Mouse (Mus musculus) CH12.LX (cell line): ENCODE data around the gene Spns3.

Experiments
- CTCF ChIP-seq, 2 experiments: IDR thresholded peaks in 1 of 2; conservative IDR thresholded peaks in 1 of 2; 2 replicates each; pipeline ENCODE4 v1.5.1; 2011 to 2012; ENCODE audit warnings: low read depth in 2 of 2, low read length in 2 of 2, improper control_type of control experiment in 1 of 2, inconsistent platforms in 1 of 2, mild to moderate bottlenecking in 1 of 2, moderate library complexity in 1 of 2
- MAX ChIP-seq: IDR thresholded peaks from 2 replicates; pipeline ENCODE4 v1.6.1; 2011; ENCODE audit warnings: low read length, improper control_type of control experiment
- PAX5 ChIP-seq: IDR thresholded peaks from 2 replicates; pipeline ENCODE4 v1.6.1; 2012; ENCODE audit warnings: low read length, inconsistent platforms, mixed read lengths
- POLR2A ChIP-seq: IDR thresholded peaks from 2 replicates; pipeline ENCODE4 v1.6.1; 2011; ENCODE audit warnings: low read depth, mild to moderate bottlenecking, improper control_type of control experiment, low read length
- RCOR1 ChIP-seq: conservative IDR thresholded peaks from 2 replicates; pipeline ENCODE4 v1.6.1; 2012; ENCODE audit warnings: low read depth, mild to moderate bottlenecking, inconsistent platforms, low read length, improper control_type of control experiment
- SMC3 ChIP-seq: IDR thresholded peaks from 2 replicates; pipeline ENCODE4 v1.6.1; 2011; ENCODE audit warnings: low read depth, low read length, improper control_type of control experiment
- USF2 ChIP-seq: conservative IDR thresholded peaks from 2 replicates; pipeline ENCODE4 v1.6.1; 2011; ENCODE audit warnings: low read depth, low read length, improper control_type of control experiment

- no peak for TF ChIP-seq USF2
- TF ChIP-seq PAX5: no peak
- no peak for TF ChIP-seq SMC3
- no peak for TF ChIP-seq POLR2A
- no peak for TF ChIP-seq MAX
- no peak for TF ChIP-seq RCOR1
- no peak for TF ChIP-seq CTCF (conservative IDR thresholded peaks at IDR 0.05 in 1 of 2, IDR thresholded peaks at IDR 0.05 in 1 of 2; ENCODE audit: low read depth in 2 of 2, low read length in 2 of 2)
These were observed 31.5 kb upstream of the Spns3 start for GRCm38 (mm10) chr11:72581609-72582447.
